11 mouse cellular contexts compared by ENCODE assay signal in genomic region chr5:73782214-73783091, GRCm38 (mm10).
DNase-seq lines count a peak whose midpoint lies in the region; ATAC-seq lines count a peak whose summit lies in the region.
"Had no signal": no experiment of that assay in that cellular context is flagged by ENCODE, and none has a peak within 500 bp of the region (broad histone marks: within the 10 kb centered on the region; RNA-seq: fewer than 3 reads in every experiment).

No protein-coding gene starts in this region.

- H3K9me3 ChIP-seq in lung, embryonic 16.5 days (ENCODE audit: control insufficient read depth, low read length): no peaks in the 10 kb centered on the region
- no peaks in the 10 kb centered on the region for H3K9me3 ChIP-seq in forebrain, embryonic 14.5 days (replicated peaks; ENCODE audit: control insufficient read depth, low read length)
- H3K9me3 ChIP-seq: heart, embryonic 13.5 days had no signal

- H3K27me3 ChIP-seq in lung, embryonic 16.5 days (ENCODE audit: control insufficient read depth, insufficient read depth, low read depth, low read length): peaks cover 8% of the 10 kb centered on the region
- no peaks in the 10 kb centered on the region for H3K27me3 ChIP-seq in forebrain, embryonic 14.5 days (replicated peaks; ENCODE audit: control insufficient read depth, insufficient read depth, low read length)
- H3K27me3 ChIP-seq: heart, embryonic 13.5 days had no signal

- H3K9ac ChIP-seq in lung, embryonic 16.5 days (ENCODE audit: low read length): no peak overlapping the region
- no peak overlapping the region for H3K9ac ChIP-seq in forebrain, embryonic 14.5 days (ENCODE audit: low read length)
- H3K9ac ChIP-seq: heart, embryonic 13.5 days had no signal

- peak; percentile 45; the same call in 1 of the 2 replicates for ATAC-seq in lung, embryonic 16.5 days (ENCODE audit: low read depth)
- no peak for ATAC-seq in forebrain, embryonic 14.5 days

- WGBS in lung, embryonic 16.5 days: 31% methylated on average over 15 of the region's 15 CpGs
- WGBS in forebrain, embryonic 14.5 days: 79% methylated on average over 15 of the region's 15 CpGs

- H3K4me1 ChIP-seq in lung, embryonic 16.5 days (replicated peaks; ENCODE audit: control insufficient read depth, insufficient read depth, low read length): peaks cover 8% of the 10 kb centered on the region
- H3K4me1 ChIP-seq in forebrain, embryonic 14.5 days (ENCODE audit: control insufficient read depth, insufficient read depth, low read length): no peaks in the 10 kb centered on the region

- no peaks in the 10 kb centered on the region for H3K36me3 ChIP-seq in lung, embryonic 16.5 days (ENCODE audit: control insufficient read depth, insufficient read depth, low read length)
- no peaks in the 10 kb centered on the region for H3K36me3 ChIP-seq in forebrain, embryonic 14.5 days (ENCODE audit: control insufficient read depth, insufficient read depth, low read length)
- H3K36me3 ChIP-seq: heart, embryonic 13.5 days had no signal

- no peak overlapping the region for H3K4me2 ChIP-seq in lung, embryonic 16.5 days (ENCODE audit: low read depth, low read length)
- H3K4me2 ChIP-seq in forebrain, embryonic 14.5 days (ENCODE audit: low read length): no peak overlapping the region
- H3K4me2 ChIP-seq: heart, embryonic 13.5 days had no signal

- H3K27ac ChIP-seq in lung, embryonic 16.5 days (ENCODE audit: low read length): no peak overlapping the region
- H3K27ac ChIP-seq in forebrain, embryonic 14.5 days (ENCODE audit: low read depth, low read length): no peak overlapping the region
- H3K27ac ChIP-seq: heart, embryonic 13.5 days had no signal

- peak; percentile 48 for DNase-seq in R1 (ENCODE audit: low read depth, low spot score)
- DNase-seq in embryo, embryonic 9.5 days (ENCODE audit: extremely low spot score): peak; percentile 76
- peak; percentile 29 for DNase-seq in kidney, adult 18-20 months
- DNase-seq in left cerebral cortex, adult 8-10 months (ENCODE audit: low spot score in 2 of 2): no peak
- DNase-seq in forebrain, embryonic 14.5 days (ENCODE audit: low spot score): no peak
- DNase-seq in spleen, postnatal 36 days (ENCODE audit: low spot score in 2 of 2): no peak
- DNase-seq in cerebellum, postnatal 4 days (ENCODE audit: low spot score in 2 of 2): no peak
- DNase-seq: cerebellum, adult 2 months; liver had no signal

- H3K4me3 ChIP-seq in lung, embryonic 16.5 days (ENCODE audit: low read length): no peak overlapping the region
- no peak overlapping the region for H3K4me3 ChIP-seq in forebrain, embryonic 14.5 days (ENCODE audit: low read depth, low read length)
- H3K4me3 ChIP-seq: heart, embryonic 13.5 days had no signal

Comparison
In these comparisons a context has a peak if more than half of its experiments do, and no peak if none do; other contexts are left out.
1. DNase-seq: peak in R1 (single experiment), embryo, embryonic 9.5 days (single experiment) and kidney, adult 18-20 months (single experiment); none in left cerebral cortex, adult 8-10 months (0 of 2), forebrain, embryonic 14.5 days (single experiment), spleen, postnatal 36 days (0 of 2) and cerebellum, postnatal 4 days (0 of 2).